Mouse (Mus musculus): Measurements from ENCODE around the gene Gm13871.
"Not testable (repeated sequence)": the region's sequence is repeated elsewhere in the genome, so short reads cannot be mapped to it uniquely, and the experiment has no call there.

Gene Gm13871

GRCm38 (mm10) chr4:73905853-73906252 lies at the start of gene Gm13871:
Gm13871 (minus strand) TSS chr4:73905953.
- DNase-seq, result not testable (repeated sequence)

GRCm38 (mm10) chr4:73950375-73950896 lies 44.7 kb upstream of the Gm13871 start, which contains the start of gene 2310002L09Rik:
2310002L09Rik (minus strand) TSS chr4:73950846.
- no peak for DNase-seq

DNA sequence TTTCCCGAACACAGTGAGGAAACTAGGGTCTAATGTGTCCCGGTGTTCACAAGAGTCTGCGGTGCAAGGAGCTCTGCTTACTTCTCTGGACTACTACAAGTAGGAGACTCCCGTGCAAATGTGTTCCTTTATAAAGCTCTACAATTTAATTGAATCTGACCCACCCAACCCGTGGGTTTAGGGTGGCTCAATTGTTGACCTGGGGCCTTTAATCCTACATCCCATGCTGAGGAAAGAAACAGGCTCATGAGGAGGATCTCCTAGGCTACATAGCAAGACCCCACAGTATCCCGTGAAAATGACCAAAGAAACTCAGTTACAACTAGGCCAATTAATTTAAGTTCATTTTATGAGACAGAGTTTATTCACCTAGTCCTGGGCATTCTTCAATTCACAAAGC lies 14.9 kb upstream of the Gm13871 start, which contains the start of gene Gm11756:
TSS of gene Gm11756 (minus strand) at position 101 of the 400 bp plus-strand sequence.
- DNase-seq, result not testable (repeated sequence)

- DNase-seq, result not testable (repeated sequence)
Measured at GRCm38 (mm10) chr4:73891012-73891411, 14.7 kb downstream of the Gm13871 start, which contains the start of gene Gm11757. Gm11757 (minus strand) TSS chr4:73891112.

GRCm38 (mm10) chr4:73876166-73876565 lies 29.6 kb downstream of the Gm13871 start, which contains the start of gene Gm11758:
Gm11758 (minus strand) TSS chr4:73876266.
- not testable (repeated sequence) for DNase-seq
